Mouse (Mus musculus): ENCODE results near the gene Map3k9. TPM values are rescaled to one million over a fixed set of nuclear protein-coding genes. Genes with fewer than 3 reads are reported as not detected.

The Map3k9 gene
- polyA plus RNA-seq (2012; ENCODE audit: insufficient read depth, insufficient read length, missing spikeins) = 0.32 TPM in 1 of 2 replicates, not detected in the other

GRCm38 (mm10) chr12:81781105-81781909 is at the start of gene Map3k9:
Map3k9 (minus strand) TSS chr12:81781175.
- no peak within 1 kb of the TSS for H3K27ac ChIP-seq (replicated peaks; ENCODE audit: low read depth, low read length)
- no peaks in the 10 kb centered on the region for H3K4me1 ChIP-seq (ENCODE audit: control insufficient read depth, insufficient read depth, insufficient read length, low read length)
- H3K4me3 ChIP-seq (ENCODE audit: insufficient read depth, low read depth, low read length) = peak within 1 kb of the TSS; percentile 78

- H3K27ac ChIP-seq (replicated peaks; ENCODE audit: low read depth, low read length) = no peak overlapping the region
- H3K4me3 ChIP-seq (ENCODE audit: insufficient read depth, low read depth, low read length) = no peak overlapping the region
- H3K4me1 ChIP-seq (ENCODE audit: control insufficient read depth, insufficient read depth, insufficient read length, low read length) = no peaks in the 10 kb centered on the region
Observed at GRCm38 (mm10) chr12:81828355-81828754, 47.4 kb upstream of the Map3k9 start.

GRCm38 (mm10) chr12:81822778-81823480 is 42.0 kb upstream of the Map3k9 start:
- no peaks in the 10 kb centered on the region for H3K4me1 ChIP-seq (ENCODE audit: control insufficient read depth, insufficient read depth, insufficient read length, low read length)
- H3K27ac ChIP-seq (replicated peaks; ENCODE audit: low read depth, low read length) = no peak overlapping the region
- no peak overlapping the region for H3K4me3 ChIP-seq (ENCODE audit: insufficient read depth, low read depth, low read length)

- Histone ChIP-seq H3K4me1 (ENCODE audit: control insufficient read depth, insufficient read depth, insufficient read length, low read length) (no peaks in the 10 kb centered on the region), H3K27ac (replicated peaks; ENCODE audit: low read depth, low read length) (no peak overlapping the region), H3K4me3 (ENCODE audit: insufficient read depth, low read depth, low read length) (no peak overlapping the region)
Observed at GRCm38 (mm10) chr12:81822176-81822575, 41.2 kb upstream of the Map3k9 start.

GRCm38 (mm10) chr12:81820700-81821099 is 39.7 kb upstream of the Map3k9 start:
- H3K27ac ChIP-seq (replicated peaks; ENCODE audit: low read depth, low read length) = no peak overlapping the region
- no peak overlapping the region for H3K4me3 ChIP-seq (ENCODE audit: insufficient read depth, low read depth, low read length)
- H3K4me1 ChIP-seq (ENCODE audit: control insufficient read depth, insufficient read depth, insufficient read length, low read length) = peaks cover 3% of the 10 kb centered on the region; the same call in 1 of the 2 replicates

GRCm38 (mm10) chr12:81817126-81817505 is 36.1 kb upstream of the Map3k9 start:
- peaks cover 3% of the 10 kb centered on the region; the same call in 1 of the 2 replicates for H3K4me1 ChIP-seq (ENCODE audit: control insufficient read depth, insufficient read depth, insufficient read length, low read length)
- peak overlapping the region; percentile 2; the same call in 1 of the 2 replicates for H3K4me3 ChIP-seq (ENCODE audit: insufficient read depth, low read depth, low read length)
- no peak overlapping the region for H3K27ac ChIP-seq (replicated peaks; ENCODE audit: low read depth, low read length)

GRCm38 (mm10) chr12:81816330-81817125 is 35.6 kb upstream of the Map3k9 start:
- Histone ChIP-seq H3K27ac (replicated peaks; ENCODE audit: low read depth, low read length) (0 out of 2 replicates have a peak overlapping the region, but pooled peaks have one; percentile 0), H3K4me3 (ENCODE audit: insufficient read depth, low read depth, low read length) (peak overlapping the region; percentile 2; the same call in 1 of the 2 replicates), H3K4me1 (ENCODE audit: control insufficient read depth, insufficient read depth, insufficient read length, low read length) (peaks cover 3% of the 10 kb centered on the region; the same call in 1 of the 2 replicates)

GRCm38 (mm10) chr12:81814742-81815141 is 33.8 kb upstream of the Map3k9 start:
- no peak overlapping the region for H3K4me3 ChIP-seq (ENCODE audit: insufficient read depth, low read depth, low read length)
- peaks cover 3% of the 10 kb centered on the region; the same call in 1 of the 2 replicates for H3K4me1 ChIP-seq (ENCODE audit: control insufficient read depth, insufficient read depth, insufficient read length, low read length)
- H3K27ac ChIP-seq (replicated peaks; ENCODE audit: low read depth, low read length) = no peak overlapping the region

- Histone ChIP-seq H3K4me1 (ENCODE audit: control insufficient read depth, insufficient read depth, insufficient read length, low read length) (no peaks in the 10 kb centered on the region), H3K4me3 (ENCODE audit: insufficient read depth, low read depth, low read length) (no peak overlapping the region), H3K27ac (replicated peaks; ENCODE audit: low read depth, low read length) (no peak overlapping the region)
Observed at GRCm38 (mm10) chr12:81810417-81810816, 29.4 kb upstream of the Map3k9 start.

- H3K4me3 ChIP-seq (ENCODE audit: insufficient read depth, low read depth, low read length) = no peak overlapping the region
- no peak overlapping the region for H3K27ac ChIP-seq (replicated peaks; ENCODE audit: low read depth, low read length)
- H3K4me1 ChIP-seq (ENCODE audit: control insufficient read depth, insufficient read depth, insufficient read length, low read length) = no peaks in the 10 kb centered on the region
Observed at GRCm38 (mm10) chr12:81808596-81808995, 27.6 kb upstream of the Map3k9 start.

GRCm38 (mm10) chr12:81807953-81808352 is 27.0 kb upstream of the Map3k9 start:
- no peaks in the 10 kb centered on the region for H3K4me1 ChIP-seq (ENCODE audit: control insufficient read depth, insufficient read depth, insufficient read length, low read length)
- no peak overlapping the region for H3K4me3 ChIP-seq (ENCODE audit: insufficient read depth, low read depth, low read length)
- no peak overlapping the region for H3K27ac ChIP-seq (replicated peaks; ENCODE audit: low read depth, low read length)

- H3K27ac ChIP-seq (replicated peaks; ENCODE audit: low read depth, low read length) = no peak overlapping the region
Observed at GRCm38 (mm10) chr12:81807529-81807837, 26.5 kb upstream of the Map3k9 start.

GRCm38 (mm10) chr12:81806759-81807528 is 26.0 kb upstream of the Map3k9 start:
- Histone ChIP-seq H3K4me1 (ENCODE audit: control insufficient read depth, insufficient read depth, insufficient read length, low read length) (no peaks in the 10 kb centered on the region), H3K4me3 (ENCODE audit: insufficient read depth, low read depth, low read length) (peak overlapping the region; percentile 30), H3K27ac (replicated peaks; ENCODE audit: low read depth, low read length) (no peak overlapping the region)

More at GRCm38 (mm10) chr12:81807529-81807837, 26.5 kb upstream of the Map3k9 start:
- Histone ChIP-seq H3K4me1 (ENCODE audit: control insufficient read depth, insufficient read depth, insufficient read length, low read length) (no peaks in the 10 kb centered on the region), H3K4me3 (ENCODE audit: insufficient read depth, low read depth, low read length) (peak overlapping the region; percentile 30)

- H3K27ac ChIP-seq (replicated peaks; ENCODE audit: low read depth, low read length) = no peak overlapping the region
- no peaks in the 10 kb centered on the region for H3K4me1 ChIP-seq (ENCODE audit: control insufficient read depth, insufficient read depth, insufficient read length, low read length)
- H3K4me3 ChIP-seq (ENCODE audit: insufficient read depth, low read depth, low read length) = no peak overlapping the region
Observed at GRCm38 (mm10) chr12:81806114-81806513, 25.1 kb upstream of the Map3k9 start.

Measured in brown adipose tissue, adult 24 weeks (tissue).